Mouse (Mus musculus): ENCODE results near the gene Aspdh. TPM values are rescaled to one million over a fixed set of nuclear protein-coding genes. Genes with fewer than 3 reads are reported as not detected.

Gene Aspdh
- total and polyA plus RNA-seq, 3 experiments = 1.3 to 2.4 (median 1.5) TPM

- DNase-seq = no peak
- 46% methylated on average over 8 of the region's 8 CpGs for whole genome bisulfite sequencing
- Histone ChIP-seq H3K9ac (ENCODE audit: low read depth, low read length) (no peak overlapping the region), H3K4me3 (no peak overlapping the region), H3K79me2 (replicated peaks; ENCODE audit: control insufficient read depth, insufficient read depth, low read length) (no peaks in the 10 kb centered on the region), H3K27me3 (ENCODE audit: control insufficient read depth, insufficient read depth, low read length) (peaks cover 3% of the 10 kb centered on the region; the same call in 1 of the 2 replicates), H3K36me3 (ENCODE audit: control insufficient read depth, insufficient read depth, low read length) (no peaks in the 10 kb centered on the region), H3K27ac (no peak overlapping the region), H3K4me1 (ENCODE audit: control insufficient read depth, insufficient read depth, low read length) (peaks cover 2% of the 10 kb centered on the region; the same call in 1 of the 2 replicates)
- no peak for TF ChIP-seq CTCF (IDR thresholded peaks at IDR 0.05)
- TF ChIP-seq POLR2A (IDR thresholded peaks at IDR 0.05; ENCODE audit: insufficient read depth, low read depth, low read length) = no peak
- intact Hi-C loops (cut with DNase I) = no loop called here
Observed at GRCm38 (mm10) chr7:44463056-44463425, 2.1 kb upstream of the Aspdh start.

- 84% methylated on average over 10 of the region's 10 CpGs for WGBS
- Histone ChIP-seq H3K4me3 (no peak overlapping the region), H3K9ac (ENCODE audit: low read depth, low read length) (no peak overlapping the region), H3K27ac (no peak overlapping the region), H3K36me3 (ENCODE audit: control insufficient read depth, insufficient read depth, low read length) (no peaks in the 10 kb centered on the region), H3K4me1 (ENCODE audit: control insufficient read depth, insufficient read depth, low read length) (peaks cover 4% of the 10 kb centered on the region), H3K79me2 (replicated peaks; ENCODE audit: control insufficient read depth, insufficient read depth, low read length) (no peaks in the 10 kb centered on the region), H3K27me3 (ENCODE audit: control insufficient read depth, insufficient read depth, low read length) (peaks cover 3% of the 10 kb centered on the region; the same call in 1 of the 2 replicates)
- intact Hi-C loops (cut with DNase I) = no loop called here
- TF ChIP-seq POLR2A (IDR thresholded peaks at IDR 0.05; ENCODE audit: insufficient read depth, low read depth, low read length) (no peak), EP300 (IDR thresholded peaks at IDR 0.05; ENCODE audit: insufficient read depth, low read depth, low read length) (no peak), CTCF (IDR thresholded peaks at IDR 0.05) (no peak)
- DNase-seq = no peak
Observed at GRCm38 (mm10) chr7:44463556-44464225, 1.5 kb upstream of the Aspdh start.

GRCm38 (mm10) chr7:44464511-44464910, 680 bp upstream of the Aspdh start:
- WGBS = 46% methylated on average over 4 of the region's 4 CpGs

GRCm38 (mm10) chr7:44466006-44466887, 1.1 kb downstream of the Aspdh start:
- WGBS = 82% methylated on average over 10 of the region's 10 CpGs
- no peaks in the 10 kb centered on the region for H3K79me2 ChIP-seq (replicated peaks; ENCODE audit: control insufficient read depth, insufficient read depth, low read length)
- no peak for TF ChIP-seq EP300 (IDR thresholded peaks at IDR 0.05; ENCODE audit: insufficient read depth, low read depth, low read length)
- TF ChIP-seq POLR2A (IDR thresholded peaks at IDR 0.05; ENCODE audit: insufficient read depth, low read depth, low read length) = no peak
- intact Hi-C loops (cut with DNase I) = loop anchor here (2.0 to 5.0 kb wide), 3 partner anchors 91 to 219 kb away; partner anchors contain the start of genes 1700028J19Rik, 2410002F23Rik and Clec11a
- H3K27me3 ChIP-seq (ENCODE audit: control insufficient read depth, insufficient read depth, low read length) = peaks cover 3% of the 10 kb centered on the region; the same call in 1 of the 2 replicates
- H3K36me3 ChIP-seq (ENCODE audit: control insufficient read depth, insufficient read depth, low read length) = no peaks in the 10 kb centered on the region
- H3K9ac ChIP-seq (ENCODE audit: low read depth, low read length) = no peak overlapping the region
- DNase-seq = no peak
- H3K4me1 ChIP-seq (ENCODE audit: control insufficient read depth, insufficient read depth, low read length) = peaks cover 6% of the 10 kb centered on the region
- H3K27ac ChIP-seq = no peak overlapping the region
- H3K4me3 ChIP-seq = no peak overlapping the region

More at GRCm38 (mm10) chr7:44464511-44464910, 680 bp upstream of the Aspdh start:
- Histone ChIP-seq H3K27me3 (ENCODE audit: control insufficient read depth, insufficient read depth, low read length) (peaks cover 3% of the 10 kb centered on the region; the same call in 1 of the 2 replicates), H3K27ac (no peak overlapping the region), H3K4me1 (ENCODE audit: control insufficient read depth, insufficient read depth, low read length) (peaks cover 5% of the 10 kb centered on the region), H3K36me3 (ENCODE audit: control insufficient read depth, insufficient read depth, low read length) (no peaks in the 10 kb centered on the region), H3K79me2 (replicated peaks; ENCODE audit: control insufficient read depth, insufficient read depth, low read length) (no peaks in the 10 kb centered on the region), H3K4me3 (no peak overlapping the region), H3K9ac (ENCODE audit: low read depth, low read length) (no peak overlapping the region)
- no peak for TF ChIP-seq POLR2A (IDR thresholded peaks at IDR 0.05; ENCODE audit: insufficient read depth, low read depth, low read length)
- DNase-seq = no peak
- intact Hi-C loops (cut with DNase I) = no loop called here

- peaks cover 6% of the 10 kb centered on the region for H3K4me1 ChIP-seq (ENCODE audit: control insufficient read depth, insufficient read depth, low read length)
- H3K9ac ChIP-seq (ENCODE audit: low read depth, low read length) = no peak overlapping the region
- WGBS = 84% methylated on average over 16 of the region's 16 CpGs
Observed at GRCm38 (mm10) chr7:44466888-44467311, 1.7 kb downstream of the Aspdh start.

More at GRCm38 (mm10) chr7:44466888-44467311, 1.7 kb downstream of the Aspdh start:
- TF ChIP-seq POLR2A (IDR thresholded peaks at IDR 0.05; ENCODE audit: insufficient read depth, low read depth, low read length) (no peak), EP300 (IDR thresholded peaks at IDR 0.05; ENCODE audit: insufficient read depth, low read depth, low read length) (no peak), CTCF (IDR thresholded peaks at IDR 0.05) (no peak)
- Histone ChIP-seq H3K36me3 (ENCODE audit: control insufficient read depth, insufficient read depth, low read length) (no peaks in the 10 kb centered on the region), H3K79me2 (replicated peaks; ENCODE audit: control insufficient read depth, insufficient read depth, low read length) (no peaks in the 10 kb centered on the region), H3K27me3 (ENCODE audit: control insufficient read depth, insufficient read depth, low read length) (peaks cover 3% of the 10 kb centered on the region; the same call in 1 of the 2 replicates), H3K4me3 (no peak overlapping the region), H3K27ac (peak overlapping the region; percentile 29; the same call in 1 of the 2 replicates)
- DNase-seq = peak in 1 of 2 experiments; percentile 29
- intact Hi-C loops (cut with DNase I) = loop anchor here (2.0 to 5.0 kb wide), 3 partner anchors 92 to 220 kb away; partner anchors contain the start of genes 1700028J19Rik, 2410002F23Rik and Clec11a

All from heart, adult 2 months (tissue).